Mouse (Mus musculus): Measurements from ENCODE around the gene Slc4a1. TPM values are rescaled to one million over a fixed set of nuclear protein-coding genes. Genes with fewer than 3 reads are reported as not detected.

The Slc4a1 gene
- polyA plus RNA-seq, 1 experiment from 2014 or later: 10.4 TPM

DNA sequence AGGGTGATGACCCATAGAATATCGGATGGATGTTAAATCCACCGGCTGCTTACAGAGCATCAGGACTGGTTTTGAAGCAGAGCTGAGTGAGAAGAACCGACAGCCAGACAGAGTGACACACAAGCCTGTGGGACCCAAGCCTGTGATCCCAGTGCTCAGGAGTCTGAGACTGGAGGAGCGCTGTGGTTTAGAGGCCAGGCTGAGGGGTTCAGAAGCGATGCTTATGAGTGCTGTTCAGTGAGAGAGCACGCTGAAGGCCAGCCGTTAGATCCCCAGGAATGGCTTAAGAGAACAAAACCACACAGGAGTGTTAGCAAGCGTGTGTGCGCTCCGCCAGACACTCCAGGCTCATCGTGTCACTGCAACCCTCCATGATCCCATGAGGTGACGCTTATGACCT lies 23.3 kb downstream of the Slc4a1 start:
- H3K9me3 ChIP-seq: no peaks in the 10 kb centered on the region
- H3K36me3 ChIP-seq: no peaks in the 10 kb centered on the region
- no peaks in the 10 kb centered on the region for H3K27me3 ChIP-seq
- no peak overlapping the region for H3K4me2 ChIP-seq
- H3K27ac ChIP-seq: no peak overlapping the region
- 62% methylated on average over 12 of the region's 12 CpGs for WGBS
- H3K4me3 ChIP-seq: no peak overlapping the region
- peaks cover 8% of the 10 kb centered on the region; the same call in 1 of the 2 replicates for H3K4me1 ChIP-seq
- H3K9ac ChIP-seq: no peak overlapping the region
- ATAC-seq (ENCODE audit: insufficient number of reproducible peaks, low FRiP score, low TSS enrichment, low read depth): no peak

DNA sequence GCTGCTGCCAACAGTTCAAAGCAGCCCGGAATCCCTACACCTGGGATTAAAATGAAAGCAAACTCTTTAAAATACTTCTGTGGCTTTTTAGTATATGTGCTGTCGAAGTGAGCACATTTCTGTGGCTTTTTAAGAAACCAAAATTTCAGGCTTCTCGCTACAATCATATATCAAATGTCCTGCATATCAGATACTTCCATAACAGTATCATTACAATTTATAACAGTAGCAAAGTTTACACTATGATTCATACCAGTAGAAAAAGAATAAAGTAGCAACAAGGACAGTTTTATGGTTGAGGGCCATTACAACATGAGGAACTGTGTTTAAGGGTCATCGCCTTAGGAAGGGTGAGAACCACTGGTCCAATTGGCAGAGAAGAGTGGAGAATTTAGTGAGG lies 24.9 kb downstream of the Slc4a1 start:
- Histone ChIP-seq H3K9me3 (no peaks in the 10 kb centered on the region), H3K4me3 (no peak overlapping the region), H3K36me3 (no peaks in the 10 kb centered on the region), H3K4me2 (no peak overlapping the region), H3K9ac (no peak overlapping the region), H3K27ac (no peak overlapping the region), H3K4me1 (peaks cover 7% of the 10 kb centered on the region; the same call in 1 of the 2 replicates), H3K27me3 (no peaks in the 10 kb centered on the region)
- ATAC-seq (ENCODE audit: insufficient number of reproducible peaks, low FRiP score, low TSS enrichment, low read depth): no peak
- WGBS: 79% methylated on average over 4 of the region's 4 CpGs

DNA sequence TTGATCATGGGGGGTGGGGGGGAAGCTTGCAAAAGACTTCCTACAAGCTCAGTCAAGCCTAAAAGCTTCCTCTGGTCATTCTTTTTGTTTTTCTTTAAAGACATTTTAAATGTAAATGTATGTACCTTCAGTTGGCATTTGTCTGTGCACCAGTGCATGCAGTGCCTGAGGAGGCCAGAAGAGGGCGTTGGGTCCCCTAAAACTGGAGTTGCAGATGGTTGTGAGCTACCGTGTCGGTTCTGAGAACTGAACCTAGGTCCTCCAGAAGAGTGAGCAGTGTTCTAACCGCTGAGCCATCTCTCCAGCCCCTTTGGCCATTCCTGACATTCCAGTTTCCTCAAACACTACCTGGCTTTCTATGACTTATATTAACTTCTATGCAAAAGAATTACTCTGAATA lies 26.4 kb downstream of the Slc4a1 start:
- no peak overlapping the region for H3K9ac ChIP-seq
- no peak overlapping the region for H3K4me3 ChIP-seq
- H3K4me2 ChIP-seq: no peak overlapping the region
- WGBS: 61% methylated on average over 4 of the region's 4 CpGs
- no peaks in the 10 kb centered on the region for H3K36me3 ChIP-seq
- no peaks in the 10 kb centered on the region for H3K9me3 ChIP-seq
- peaks cover 7% of the 10 kb centered on the region; the same call in 1 of the 2 replicates for H3K4me1 ChIP-seq
- ATAC-seq (ENCODE audit: insufficient number of reproducible peaks, low FRiP score, low TSS enrichment, low read depth): no peak
- H3K27me3 ChIP-seq: no peaks in the 10 kb centered on the region
- H3K27ac ChIP-seq: no peak overlapping the region

DNA sequence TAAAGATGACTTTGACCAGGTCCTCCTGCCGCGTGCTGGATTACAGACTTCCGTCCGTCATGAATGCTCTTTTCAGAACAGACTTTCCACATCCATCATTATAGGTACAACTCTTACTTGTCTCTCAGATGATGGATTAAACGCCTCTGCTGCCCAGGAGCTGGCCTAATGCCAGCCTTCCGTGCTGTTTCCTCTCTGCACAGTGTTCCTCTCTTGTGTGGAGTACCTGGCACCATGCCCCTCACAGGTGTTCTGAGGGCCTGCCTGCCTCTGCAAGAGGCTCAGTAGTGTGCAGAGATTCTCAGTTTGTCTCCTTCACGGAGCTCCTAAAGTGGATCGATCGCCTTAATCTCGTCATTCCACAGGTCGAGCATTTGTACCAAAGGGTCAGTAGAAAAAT lies 26.8 kb downstream of the Slc4a1 start:
- Histone ChIP-seq H3K9ac (no peak overlapping the region), H3K27ac (no peak overlapping the region), H3K4me2 (no peak overlapping the region), H3K36me3 (no peaks in the 10 kb centered on the region), H3K4me3 (no peak overlapping the region), H3K27me3 (no peaks in the 10 kb centered on the region), H3K4me1 (peaks cover 7% of the 10 kb centered on the region; the same call in 1 of the 2 replicates), H3K9me3 (no peaks in the 10 kb centered on the region)
- 65% methylated on average over 11 of the region's 11 CpGs for WGBS
- peak; percentile 65; the same call in 1 of the 2 replicates for ATAC-seq (ENCODE audit: insufficient number of reproducible peaks, low FRiP score, low TSS enrichment, low read depth)

DNA sequence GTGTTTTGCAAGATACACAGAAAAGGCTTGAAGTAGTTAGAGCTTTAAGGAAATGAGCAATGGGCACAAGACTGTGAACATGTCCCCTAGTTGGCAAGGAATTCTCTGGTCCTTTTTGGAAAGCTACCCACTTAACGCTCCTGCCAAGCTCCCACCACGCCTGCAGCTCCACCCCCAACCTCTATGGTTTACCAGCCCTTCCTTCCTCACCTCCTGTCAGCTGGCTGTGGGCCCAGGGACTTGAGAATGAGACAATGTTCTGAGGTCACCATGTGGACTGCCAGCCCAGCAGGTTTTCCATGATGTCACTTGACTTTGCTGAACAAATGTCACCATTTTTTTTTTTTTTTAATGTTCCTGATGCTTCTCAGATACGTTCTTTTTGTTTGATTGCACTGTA lies 27.4 kb downstream of the Slc4a1 start:
- Histone ChIP-seq H3K4me2 (no peak overlapping the region), H3K4me1 (peaks cover 7% of the 10 kb centered on the region; the same call in 1 of the 2 replicates), H3K27me3 (no peaks in the 10 kb centered on the region), H3K36me3 (no peaks in the 10 kb centered on the region), H3K27ac (no peak overlapping the region), H3K9me3 (no peaks in the 10 kb centered on the region), H3K4me3 (no peak overlapping the region), H3K9ac (no peak overlapping the region)
- 29% methylated on average over 3 of the region's 3 CpGs for WGBS
- 0 out of 2 replicates have a peak, but pooled peaks have one; percentile 58 for ATAC-seq (ENCODE audit: insufficient number of reproducible peaks, low FRiP score, low TSS enrichment, low read depth)

DNA sequence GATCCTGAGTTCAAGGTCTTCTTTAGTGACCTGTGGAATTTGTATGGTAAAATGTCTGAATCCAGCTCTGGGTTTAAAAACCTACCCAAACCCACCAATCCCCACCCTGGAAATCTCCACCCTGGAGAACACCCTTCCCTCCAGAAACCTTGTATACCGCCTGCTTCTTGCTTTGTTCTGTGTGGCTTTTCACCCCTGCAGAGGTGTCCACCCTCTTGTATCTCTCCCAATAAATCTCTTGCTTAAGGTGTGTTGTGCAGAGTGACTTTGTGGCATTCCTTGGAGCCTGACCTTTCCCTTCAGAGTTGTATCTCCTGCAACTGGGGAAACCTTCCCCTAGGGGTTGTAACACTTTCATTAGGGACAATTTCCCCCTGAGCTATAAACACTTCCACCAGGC lies 28.1 kb downstream of the Slc4a1 start:
- Histone ChIP-seq H3K9ac (no peak overlapping the region), H3K36me3 (no peaks in the 10 kb centered on the region), H3K27me3 (no peaks in the 10 kb centered on the region), H3K4me3 (no peak overlapping the region), H3K4me1 (peaks cover 7% of the 10 kb centered on the region; the same call in 1 of the 2 replicates), H3K27ac (no peak overlapping the region), H3K4me2 (no peak overlapping the region), H3K9me3 (no peaks in the 10 kb centered on the region)
- 23% methylated on average over 1 of the region's 1 CpGs for WGBS
- no peak for ATAC-seq (ENCODE audit: insufficient number of reproducible peaks, low FRiP score, low TSS enrichment, low read depth)

DNA sequence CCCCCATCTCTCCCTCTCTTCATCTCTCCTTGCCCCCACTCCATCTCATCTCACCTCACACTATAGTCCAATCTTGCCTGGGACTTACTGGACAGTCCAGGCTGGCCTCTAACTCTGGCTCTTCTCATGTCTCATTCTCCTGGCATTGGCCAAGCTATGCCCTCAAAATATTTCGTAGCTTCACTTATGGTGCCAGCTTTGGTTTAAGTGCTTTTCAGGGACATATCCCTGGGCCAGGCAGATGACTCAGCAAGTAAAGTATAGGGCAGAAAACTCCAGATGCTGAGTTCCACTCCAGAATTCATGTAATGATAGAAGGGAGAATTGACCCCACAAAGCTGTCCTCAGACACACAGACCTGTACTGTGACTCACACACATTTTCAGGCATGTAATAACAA lies 29.8 kb downstream of the Slc4a1 start:
- H3K27ac ChIP-seq: no peak overlapping the region
- H3K9ac ChIP-seq: no peak overlapping the region
- H3K4me1 ChIP-seq: peaks cover 7% of the 10 kb centered on the region; the same call in 1 of the 2 replicates
- no peak overlapping the region for H3K4me2 ChIP-seq
- no peak for ATAC-seq (ENCODE audit: insufficient number of reproducible peaks, low FRiP score, low TSS enrichment, low read depth)
- no peak overlapping the region for H3K4me3 ChIP-seq
- no peaks in the 10 kb centered on the region for H3K36me3 ChIP-seq
- 78% methylated on average over 1 of the region's 1 CpGs for WGBS
- H3K9me3 ChIP-seq: no peaks in the 10 kb centered on the region
- H3K27me3 ChIP-seq: no peaks in the 10 kb centered on the region

DNA sequence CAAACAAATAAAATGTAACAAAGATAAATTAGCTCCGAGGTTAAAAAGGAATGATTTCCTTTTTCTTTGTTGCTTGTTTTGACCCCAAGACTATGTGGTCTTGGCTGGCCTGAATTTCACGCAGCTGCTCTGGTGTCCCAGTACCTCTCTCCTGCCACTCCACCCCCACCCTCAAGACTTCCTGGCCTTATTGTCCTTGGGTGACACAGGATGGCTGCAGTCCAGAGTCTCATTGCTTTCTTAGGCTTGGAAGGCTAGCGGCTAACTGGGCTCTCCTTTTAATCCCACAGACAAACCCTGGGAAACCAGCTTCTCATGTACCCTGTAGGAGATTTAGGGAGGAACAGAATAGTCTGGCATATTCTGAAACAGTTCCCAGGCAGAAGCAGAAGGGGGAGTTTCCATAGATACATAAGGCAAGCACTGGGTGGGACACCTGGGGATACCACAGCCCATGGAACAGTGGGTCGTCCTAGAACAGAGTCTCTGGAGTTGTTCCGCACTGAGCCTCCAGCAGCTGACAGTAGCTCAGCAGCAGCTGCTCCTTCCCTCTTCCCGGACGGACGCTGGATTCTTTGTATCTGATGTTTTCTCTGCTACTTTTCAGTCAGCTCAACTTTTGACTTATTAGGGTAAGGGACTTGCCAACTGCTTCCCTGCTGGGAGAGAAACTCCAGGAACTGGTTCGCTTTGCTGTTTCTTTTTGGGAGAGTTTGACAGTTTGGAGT lies 30.9 kb downstream of the Slc4a1 start:
- Histone ChIP-seq H3K4me1 (peaks cover 7% of the 10 kb centered on the region; the same call in 1 of the 2 replicates), H3K27ac (0 out of 2 replicates have a peak overlapping the region, but pooled peaks have one; percentile 38), H3K9ac (no peak overlapping the region), H3K36me3 (no peaks in the 10 kb centered on the region), H3K27me3 (no peaks in the 10 kb centered on the region), H3K4me3 (no peak overlapping the region), H3K4me2 (no peak overlapping the region), H3K9me3 (no peaks in the 10 kb centered on the region)
- no peak for ATAC-seq (ENCODE audit: insufficient number of reproducible peaks, low FRiP score, low TSS enrichment, low read depth)
- WGBS: 32% methylated on average over 9 of the region's 9 CpGs

DNA sequence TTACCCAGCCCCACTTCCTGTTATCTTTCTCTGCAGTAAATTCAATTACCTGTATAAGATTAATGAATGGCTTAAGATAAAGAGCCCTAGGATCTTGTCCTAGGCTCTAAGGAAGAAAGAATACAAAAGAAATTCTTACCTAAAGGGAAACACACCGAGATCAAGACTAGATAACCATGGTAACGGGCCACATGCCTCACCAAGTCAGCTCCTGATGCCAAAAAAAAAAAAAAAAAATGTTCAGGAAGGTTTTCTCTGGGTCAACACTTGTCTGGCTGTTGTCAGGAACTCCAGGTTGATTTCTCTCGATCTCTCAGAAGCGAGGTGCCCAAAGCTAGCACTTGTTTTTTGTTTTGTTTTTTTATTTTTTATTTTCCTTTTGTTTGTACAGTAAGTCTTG lies 32.0 kb downstream of the Slc4a1 start:
- no peak overlapping the region for H3K4me3 ChIP-seq
- no peaks in the 10 kb centered on the region for H3K9me3 ChIP-seq
- H3K27ac ChIP-seq: no peak overlapping the region
- no peaks in the 10 kb centered on the region for H3K27me3 ChIP-seq
- H3K36me3 ChIP-seq: no peaks in the 10 kb centered on the region
- 62% methylated on average over 4 of the region's 4 CpGs for whole genome bisulfite sequencing
- H3K4me2 ChIP-seq: no peak overlapping the region
- H3K4me1 ChIP-seq: peaks cover 3% of the 10 kb centered on the region; the same call in 1 of the 2 replicates
- no peak overlapping the region for H3K9ac ChIP-seq
- no peak for ATAC-seq (ENCODE audit: insufficient number of reproducible peaks, low FRiP score, low TSS enrichment, low read depth)

DNA sequence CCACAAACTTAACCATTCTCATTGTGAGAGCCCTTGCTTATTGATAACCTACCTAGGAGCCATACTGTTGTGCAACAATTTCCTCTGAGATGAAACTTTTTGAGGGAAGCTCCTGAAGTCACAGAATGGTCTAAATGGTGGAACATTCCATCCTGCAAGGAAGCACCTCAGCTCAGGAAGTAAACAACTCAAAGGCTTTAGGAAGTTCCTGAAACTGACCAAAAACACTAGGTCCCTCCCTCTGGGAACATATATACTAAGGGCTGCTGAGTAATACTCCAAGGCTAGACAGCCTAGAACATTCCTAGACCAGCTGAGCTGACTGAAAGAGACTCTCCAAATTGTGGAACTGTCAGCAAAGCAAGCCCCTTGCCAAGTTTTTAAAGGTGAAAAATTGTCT lies 32.9 kb downstream of the Slc4a1 start:
- Histone ChIP-seq H3K27ac (no peak overlapping the region), H3K27me3 (no peaks in the 10 kb centered on the region), H3K9me3 (no peaks in the 10 kb centered on the region), H3K9ac (no peak overlapping the region), H3K4me2 (no peak overlapping the region), H3K36me3 (no peaks in the 10 kb centered on the region), H3K4me1 (no peaks in the 10 kb centered on the region), H3K4me3 (no peak overlapping the region)
- ATAC-seq (ENCODE audit: insufficient number of reproducible peaks, low FRiP score, low TSS enrichment, low read depth): no peak

DNA sequence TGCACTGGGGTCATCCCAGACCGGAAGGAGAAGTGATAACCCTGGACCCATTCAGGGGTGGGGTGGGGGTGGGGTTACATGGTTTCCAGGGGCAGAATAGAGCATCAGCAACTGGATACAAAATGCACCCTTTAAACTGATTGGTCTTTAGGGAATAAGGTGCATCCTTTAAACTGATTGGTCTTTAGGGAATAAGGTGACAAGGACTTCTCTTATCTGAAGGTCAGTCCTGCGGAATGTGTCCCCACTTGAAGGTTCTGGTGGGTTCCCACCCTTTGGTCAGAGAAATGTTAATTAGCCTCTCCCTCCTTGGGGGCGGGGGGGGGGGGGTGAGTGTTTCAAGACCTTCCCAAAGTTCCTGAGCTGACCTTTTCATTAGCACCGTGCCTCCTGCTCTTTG lies 34.2 kb downstream of the Slc4a1 start:
- H3K4me3 ChIP-seq: no peak overlapping the region
- H3K4me1 ChIP-seq: no peaks in the 10 kb centered on the region
- no peak overlapping the region for H3K4me2 ChIP-seq
- H3K36me3 ChIP-seq: no peaks in the 10 kb centered on the region
- H3K27me3 ChIP-seq: no peaks in the 10 kb centered on the region
- no peaks in the 10 kb centered on the region for H3K9me3 ChIP-seq
- 52% methylated on average over 4 of the region's 4 CpGs for WGBS
- H3K9ac ChIP-seq: no peak overlapping the region
- no peak overlapping the region for H3K27ac ChIP-seq
- ATAC-seq (ENCODE audit: insufficient number of reproducible peaks, low FRiP score, low TSS enrichment, low read depth): no peak

DNA sequence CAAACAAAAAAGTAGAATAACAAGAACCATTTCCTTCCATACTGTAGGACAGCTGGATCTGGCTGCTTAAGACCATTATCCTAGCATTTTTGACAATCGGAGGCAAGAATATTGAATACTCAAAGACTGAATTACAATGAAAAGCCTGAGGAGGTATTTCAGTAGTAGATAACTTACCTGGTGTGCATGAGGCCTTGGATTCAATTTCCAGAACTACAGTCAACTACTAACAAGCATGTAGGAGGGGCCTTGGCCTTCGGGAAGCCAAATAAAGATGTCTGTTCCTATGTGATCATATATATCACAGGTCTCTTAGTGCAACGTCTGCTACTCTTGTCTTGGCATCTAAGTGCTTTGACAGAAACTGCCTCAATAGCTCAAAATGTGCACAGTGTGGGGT lies 36.0 kb downstream of the Slc4a1 start:
- H3K27me3 ChIP-seq: no peaks in the 10 kb centered on the region
- no peak overlapping the region for H3K4me3 ChIP-seq
- WGBS: 65% methylated on average over 3 of the region's 3 CpGs
- no peaks in the 10 kb centered on the region for H3K4me1 ChIP-seq
- H3K9me3 ChIP-seq: no peaks in the 10 kb centered on the region
- no peak for ATAC-seq (ENCODE audit: insufficient number of reproducible peaks, low FRiP score, low TSS enrichment, low read depth)
- H3K4me2 ChIP-seq: no peak overlapping the region
- no peak overlapping the region for H3K27ac ChIP-seq
- no peak overlapping the region for H3K9ac ChIP-seq
- no peaks in the 10 kb centered on the region for H3K36me3 ChIP-seq

DNA sequence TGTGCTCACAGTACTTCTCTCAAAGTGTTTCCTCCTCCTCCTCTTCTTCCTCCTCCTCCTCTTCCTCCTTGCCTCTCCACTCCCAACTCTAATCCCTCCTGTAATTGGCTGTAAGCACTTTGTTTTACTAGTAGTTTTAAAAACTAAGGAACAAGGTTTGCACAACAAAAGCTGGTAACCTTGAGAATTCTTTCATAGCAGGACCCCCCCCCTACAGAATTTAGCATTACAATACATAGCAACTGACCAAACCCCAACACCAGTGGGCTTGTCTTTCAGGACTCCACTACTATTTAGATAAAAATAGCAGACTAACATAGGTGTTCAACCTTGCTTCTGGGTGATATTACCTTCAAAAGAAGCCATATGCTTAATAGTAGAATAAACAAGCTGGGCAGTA lies 36.5 kb downstream of the Slc4a1 start:
- Histone ChIP-seq H3K36me3 (no peaks in the 10 kb centered on the region), H3K4me2 (no peak overlapping the region), H3K27ac (no peak overlapping the region), H3K27me3 (no peaks in the 10 kb centered on the region), H3K9ac (no peak overlapping the region), H3K4me1 (no peaks in the 10 kb centered on the region), H3K9me3 (no peaks in the 10 kb centered on the region), H3K4me3 (no peak overlapping the region)
- ATAC-seq (ENCODE audit: insufficient number of reproducible peaks, low FRiP score, low TSS enrichment, low read depth): no peak

Measured in limb, embryonic 15.5 days (tissue).